Mouse (Mus musculus) adrenal gland, adult 8-10 months (tissue): ENCODE data around the gene Gm21865. TPM values are rescaled to one million over a fixed set of nuclear protein-coding genes. Genes with fewer than 3 reads are reported as not detected.
"Not testable (repeated sequence)": the region's sequence is repeated elsewhere in the genome, so short reads cannot be mapped to it uniquely, and the experiment has no call there.

Experiments
- DNase-seq: peaks from one replicate; pipeline ENCODE4 v3.0.0; 2022
- total RNA-seq, 4 experiments: library from RNA; stranded (reverse); gene quantifications; 2 replicates each; pipeline ENCODE4 v1.2.4; 2022

The Gm21865 gene
- total RNA-seq = not detected

DNA sequence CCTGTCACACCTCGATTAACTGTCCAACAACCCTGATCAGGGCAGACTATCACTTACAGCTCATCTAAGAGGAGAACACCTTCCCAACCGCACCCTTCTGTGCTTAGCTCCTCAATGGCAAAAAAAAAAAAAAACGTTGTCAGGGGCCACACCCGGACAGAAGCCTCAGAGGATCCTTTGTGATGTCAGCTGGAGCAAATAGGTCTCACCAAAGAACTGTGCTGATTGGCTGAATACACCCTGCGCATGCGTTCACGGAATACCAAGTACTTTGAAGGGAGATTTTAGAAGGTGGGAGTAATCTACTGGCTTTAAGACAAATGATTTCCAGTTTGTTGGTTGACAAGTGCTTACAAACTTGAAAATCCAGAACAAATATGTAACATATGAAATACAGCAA is at the start of gene Gm21865:
Gene Gm21865 (minus strand): TSS at position 101 of the 400 bp plus-strand sequence.
- DNase-seq = not testable (repeated sequence)

Other genes with a start within 250 kb of the Gm21865 start
- gene Gm21882, start 64.6 kb upstream of the Gm21865 start, total RNA-seq = not detected